Mouse (Mus musculus) lung, postnatal 0 days (tissue): ENCODE results near the gene Gm10490. TPM values are rescaled to one million over a fixed set of nuclear protein-coding genes. Genes with fewer than 3 reads are reported as not detected.

Experiments
- ATAC-seq: fragments of 200-750 bp; cut with Nextera tagmentation; 2 replicates; pipeline ENCODE4 v1.8.0; 2017; ENCODE audit warnings: moderate library complexity
- DNase-seq: peaks from one replicate; pipeline ENCODE4 v3.0.0-alpha.2; 2016; ENCODE audit warnings: low spot score
- H3K27ac ChIP-seq: fragments of 300-500 bp; sonication (generic); 2 replicates; pipeline ENCODE4 v1.5.1; 2014; ENCODE audit warnings: antibody characterized with exemption, mild to moderate bottlenecking, low read length, mixed read lengths
- H3K27me3 ChIP-seq: fragments of 300-500 bp; sonication (generic); replicated peaks from 2 replicates; pipeline ENCODE4 v1.6.1; 2014; ENCODE audit warnings: low read length, mixed read lengths; ENCODE audit not compliant: insufficient read depth
- H3K36me3 ChIP-seq: fragments of 300-500 bp; sonication (generic); 2 replicates; pipeline ENCODE4 v1.6.1; 2014; ENCODE audit warnings: low read length, mixed read lengths; ENCODE audit not compliant: insufficient read depth
- H3K4me1 ChIP-seq: fragments of 300-500 bp; sonication (generic); 2 replicates; pipeline ENCODE4 v1.6.1; 2014; ENCODE audit warnings: antibody characterized with exemption, low read depth, low read length, mixed read lengths; ENCODE audit not compliant: insufficient read depth
- H3K4me2 ChIP-seq: fragments of 300-500 bp; sonication (generic); replicated peaks from 2 replicates; pipeline ENCODE4 v1.6.1; 2014; ENCODE audit warnings: low read depth, mild to moderate bottlenecking, low read length, moderate library complexity, mixed read lengths
- H3K4me3 ChIP-seq: fragments of 300-500 bp; sonication (generic); 2 replicates; pipeline ENCODE4 v1.5.1; 2014; ENCODE audit warnings: low read depth, low read length
- H3K9ac ChIP-seq: fragments of 300-500 bp; sonication (generic); replicated peaks from 2 replicates; pipeline ENCODE4 v1.6.1; 2014; ENCODE audit warnings: low read depth, mild to moderate bottlenecking
- H3K9me3 ChIP-seq: fragments of 300-500 bp; sonication (generic); 2 replicates; pipeline ENCODE4 v1.6.1; 2016; ENCODE audit warnings: low read length, mixed read lengths
- CTCF ChIP-seq: IDR thresholded peaks from 2 replicates; pipeline ENCODE4 v1.5.1; 2016; ENCODE audit warnings: antibody characterized with exemption, mild to moderate bottlenecking
- EP300 ChIP-seq: IDR thresholded peaks from 2 replicates; pipeline ENCODE4 v1.6.1; 2016; ENCODE audit warnings: antibody characterized with exemption, mild to moderate bottlenecking, control low read depth
- WGBS: fragments of 180-500 bp; shearing (Covaris S2); extraction: QIAGEN DNeasy Blood & Tissue Kit; methylation state at CpG from one replicate; pipeline ENCODE4 v1.1.7; 2014; 5-methylcytosine and 5-hydroxymethylcytosine counted together
- polyA plus RNA-seq: library from polyadenylated mRNA; unstranded; fragments of >200 nt; fragmentation: Nextera tagmentation; extraction: Ambion mirVana; gene quantifications from 2 replicates; pipeline ENCODE4 v1.2.1, GENCODE M21; 2015

The Gm10490 gene
- polyA plus RNA-seq, 1 experiment from 2014 or later, result not detected

GRCm38 (mm10) chrX:7869826-7870225 is 39.5 kb upstream of the Gm10490 start:
- DNase-seq (no peak), ATAC-seq (no peak)
- Histone ChIP-seq H3K4me2 (no peak overlapping the region), H3K36me3 (peaks cover 4% of the 10 kb centered on the region; the same call in 1 of the 2 replicates), H3K27me3 (no peaks in the 10 kb centered on the region), H3K4me1 (no peaks in the 10 kb centered on the region), H3K9ac (no peak overlapping the region), H3K9me3 (no peaks in the 10 kb centered on the region), H3K4me3 (no peak overlapping the region), H3K27ac (no peak overlapping the region)
- TF ChIP-seq EP300 (no peak), CTCF (no peak)
- WGBS, result 62% methylated on average over 3 of the region's 3 CpGs

GRCm38 (mm10) chrX:7878007-7878419 is 31.3 kb upstream of the Gm10490 start, which contains the start of gene Pim2:
Gene Pim2 (plus strand): TSS chrX:7878262.
- peak within 1 kb of the TSS; percentile 68 for H3K4me2 ChIP-seq
- no peak within 1 kb of the TSS for H3K27ac ChIP-seq
- no peaks in the 10 kb centered on the region for H3K27me3 ChIP-seq
- TF ChIP-seq CTCF, result peak; percentile 10; the same call in 1 of the 2 replicates
- no peak for TF ChIP-seq EP300
- WGBS, result 13% methylated on average over 34 of the region's 38 CpGs
- ATAC-seq (peak; percentile 96), DNase-seq (peak; percentile 88)
- no peaks in the 10 kb centered on the region for H3K36me3 ChIP-seq
- H3K9ac ChIP-seq, result no peak within 1 kb of the TSS
- no peaks in the 10 kb centered on the region for H3K4me1 ChIP-seq
- H3K4me3 ChIP-seq, result peak within 1 kb of the TSS; percentile 38
- no peaks in the 10 kb centered on the region for H3K9me3 ChIP-seq

- no peak overlapping the region for H3K27ac ChIP-seq
- WGBS, result 23% methylated on average over 17 of the region's 21 CpGs
- H3K4me3 ChIP-seq, result peak overlapping the region; percentile 38
- DNase-seq, result no peak
- H3K27me3 ChIP-seq, result no peaks in the 10 kb centered on the region
- no peaks in the 10 kb centered on the region for H3K4me1 ChIP-seq
- no peaks in the 10 kb centered on the region for H3K9me3 ChIP-seq
- H3K4me2 ChIP-seq, result peak overlapping the region; percentile 68
- no peak for TF ChIP-seq EP300
- no peak for TF ChIP-seq CTCF
- peak; percentile 11 for ATAC-seq
- no peaks in the 10 kb centered on the region for H3K36me3 ChIP-seq
- no peak overlapping the region for H3K9ac ChIP-seq
These were observed 30.8 kb upstream of the Gm10490 start for GRCm38 (mm10) chrX:7878495-7878894.

- Histone ChIP-seq H3K4me2 (peak overlapping the region; percentile 22; the same call in 1 of the 2 replicates), H3K4me1 (no peaks in the 10 kb centered on the region; the same call in 1 of the 2 replicates), H3K4me3 (no peak overlapping the region), H3K27me3 (no peaks in the 10 kb centered on the region), H3K27ac (no peak overlapping the region), H3K9ac (no peak overlapping the region), H3K36me3 (no peaks in the 10 kb centered on the region), H3K9me3 (no peaks in the 10 kb centered on the region)
- ATAC-seq (peak; percentile 37), DNase-seq (peak; percentile 84)
- TF ChIP-seq EP300, result no peak
- TF ChIP-seq CTCF, result peak; percentile 65
- 18% methylated on average over 11 of the region's 11 CpGs for WGBS
These were observed 29.5 kb upstream of the Gm10490 start for GRCm38 (mm10) chrX:7879819-7880218.

GRCm38 (mm10) chrX:7883841-7884567 is 25.3 kb upstream of the Gm10490 start, which contains the start of gene Slc35a2:
Gene Slc35a2 (plus strand): TSS chrX:7884028.
- Histone ChIP-seq H3K9ac (no peak within 1 kb of the TSS), H3K4me1 (no peaks in the 10 kb centered on the region; the same call in 1 of the 2 replicates), H3K4me2 (peak within 1 kb of the TSS; percentile 56), H3K27me3 (no peaks in the 10 kb centered on the region), H3K27ac (peak within 1 kb of the TSS; percentile 83), H3K4me3 (peak within 1 kb of the TSS; percentile 47), H3K36me3 (no peaks in the 10 kb centered on the region), H3K9me3 (no peaks in the 10 kb centered on the region)
- ATAC-seq (peak; percentile 97), DNase-seq (peak; percentile 94)
- no peak for TF ChIP-seq EP300
- peak; percentile 31 for TF ChIP-seq CTCF
- WGBS, result 13% methylated on average over 40 of the region's 49 CpGs

GRCm38 (mm10) chrX:7898211-7898610 is 11.1 kb upstream of the Gm10490 start:
- H3K9me3 ChIP-seq, result no peaks in the 10 kb centered on the region
- H3K4me1 ChIP-seq, result no peaks in the 10 kb centered on the region
- WGBS, result 16% methylated on average over 12 of the region's 13 CpGs
- H3K27ac ChIP-seq, result no peak overlapping the region
- H3K9ac ChIP-seq, result no peak overlapping the region
- TF ChIP-seq CTCF (no peak), EP300 (no peak)
- H3K4me2 ChIP-seq, result peak overlapping the region; percentile 50
- ATAC-seq (no peak), DNase-seq (no peak)
- peak overlapping the region; percentile 54 for H3K4me3 ChIP-seq
- no peaks in the 10 kb centered on the region for H3K27me3 ChIP-seq
- H3K36me3 ChIP-seq, result no peaks in the 10 kb centered on the region
